Mouse (Mus musculus): ENCODE results near the gene Nmur1. TPM values are rescaled to one million over a fixed set of nuclear protein-coding genes. Genes with fewer than 3 reads are reported as not detected.

Nmur1 gene
- polyA plus RNA-seq, 1 experiment from 2014 or later, result not detected

GRCm38 (mm10) chr1:86406914-86407313 lies 19.1 kb downstream of the Nmur1 start:
- Histone ChIP-seq H3K27ac (peak overlapping the region; percentile 91), H3K79me2 (ENCODE audit: inconsistent target) (no peaks in the 10 kb centered on the region), H3K36me3 (ENCODE audit: inconsistent target) (no peaks in the 10 kb centered on the region), H3K4me3 (ENCODE audit: inconsistent target) (no peak overlapping the region)
- 30% methylated on average over 6 of the region's 8 CpGs for WGBS (ENCODE audit: missing documents)

- H3K4me3 ChIP-seq (ENCODE audit: inconsistent target), result no peak overlapping the region
- H3K27ac ChIP-seq, result peak overlapping the region; percentile 91
- H3K79me2 ChIP-seq (ENCODE audit: inconsistent target), result no peaks in the 10 kb centered on the region
- WGBS (ENCODE audit: missing documents), result 26% methylated on average over 4 of the region's 4 CpGs
- H3K36me3 ChIP-seq (ENCODE audit: inconsistent target), result no peaks in the 10 kb centered on the region
Observed at GRCm38 (mm10) chr1:86406313-86406712, 19.7 kb downstream of the Nmur1 start.

- Histone ChIP-seq H3K79me2 (ENCODE audit: inconsistent target) (no peaks in the 10 kb centered on the region), H3K27ac (no peak overlapping the region), H3K36me3 (ENCODE audit: inconsistent target) (no peaks in the 10 kb centered on the region), H3K4me3 (ENCODE audit: inconsistent target) (no peak overlapping the region)
- 79% methylated on average over 4 of the region's 5 CpGs for WGBS (ENCODE audit: missing documents)
Observed at GRCm38 (mm10) chr1:86404834-86405233, 21.2 kb downstream of the Nmur1 start.

GRCm38 (mm10) chr1:86400096-86400754 lies 25.8 kb downstream of the Nmur1 start:
- WGBS (ENCODE audit: missing documents), result 72% methylated on average over 8 of the region's 8 CpGs
- H3K4me3 ChIP-seq (ENCODE audit: inconsistent target), result no peak overlapping the region
- H3K79me2 ChIP-seq (ENCODE audit: inconsistent target), result no peaks in the 10 kb centered on the region
- H3K27ac ChIP-seq, result peak overlapping the region; percentile 33
- no peaks in the 10 kb centered on the region for H3K36me3 ChIP-seq (ENCODE audit: inconsistent target)

GRCm38 (mm10) chr1:86399322-86399721 lies 26.7 kb downstream of the Nmur1 start:
- WGBS (ENCODE audit: missing documents), result 0% methylated on average over 1 of the region's 3 CpGs
- H3K27ac ChIP-seq, result peak overlapping the region; percentile 33
- H3K79me2 ChIP-seq (ENCODE audit: inconsistent target), result no peaks in the 10 kb centered on the region
- no peak overlapping the region for H3K4me3 ChIP-seq (ENCODE audit: inconsistent target)
- H3K36me3 ChIP-seq (ENCODE audit: inconsistent target), result no peaks in the 10 kb centered on the region

GRCm38 (mm10) chr1:86398222-86398621 lies 27.8 kb downstream of the Nmur1 start:
- no peak overlapping the region for H3K27ac ChIP-seq
- H3K4me3 ChIP-seq (ENCODE audit: inconsistent target), result no peak overlapping the region
- WGBS (ENCODE audit: missing documents), result 20% methylated on average over 7 of the region's 7 CpGs

GRCm38 (mm10) chr1:86397621-86398020 lies 28.4 kb downstream of the Nmur1 start:
- Histone ChIP-seq H3K4me3 (ENCODE audit: inconsistent target) (no peak overlapping the region), H3K27ac (no peak overlapping the region), H3K79me2 (ENCODE audit: inconsistent target) (no peaks in the 10 kb centered on the region), H3K36me3 (ENCODE audit: inconsistent target) (no peaks in the 10 kb centered on the region)
- 90% methylated on average over 8 of the region's 8 CpGs for WGBS (ENCODE audit: missing documents)

More at GRCm38 (mm10) chr1:86398222-86398621, 27.8 kb downstream of the Nmur1 start:
- H3K79me2 ChIP-seq (ENCODE audit: inconsistent target), result no peaks in the 10 kb centered on the region
- H3K36me3 ChIP-seq (ENCODE audit: inconsistent target), result no peaks in the 10 kb centered on the region

- Histone ChIP-seq H3K79me2 (ENCODE audit: inconsistent target) (no peaks in the 10 kb centered on the region), H3K27ac (no peak overlapping the region), H3K4me3 (ENCODE audit: inconsistent target) (no peak overlapping the region), H3K36me3 (ENCODE audit: inconsistent target) (no peaks in the 10 kb centered on the region)
- 82% methylated on average over 7 of the region's 7 CpGs for WGBS (ENCODE audit: missing documents)
Observed at GRCm38 (mm10) chr1:86395897-86396296, 30.1 kb downstream of the Nmur1 start.

- H3K4me3 ChIP-seq (ENCODE audit: inconsistent target), result no peak overlapping the region
- H3K36me3 ChIP-seq (ENCODE audit: inconsistent target), result no peaks in the 10 kb centered on the region
- no peaks in the 10 kb centered on the region for H3K79me2 ChIP-seq (ENCODE audit: inconsistent target)
- H3K27ac ChIP-seq, result peak overlapping the region; percentile 27
- 53% methylated on average over 3 of the region's 3 CpGs for WGBS (ENCODE audit: missing documents)
Observed at GRCm38 (mm10) chr1:86394246-86394645, 31.8 kb downstream of the Nmur1 start.

GRCm38 (mm10) chr1:86393219-86393618 lies 32.8 kb downstream of the Nmur1 start:
- Histone ChIP-seq H3K79me2 (ENCODE audit: inconsistent target) (no peaks in the 10 kb centered on the region), H3K4me3 (ENCODE audit: inconsistent target) (no peak overlapping the region), H3K36me3 (ENCODE audit: inconsistent target) (no peaks in the 10 kb centered on the region), H3K27ac (no peak overlapping the region)
- WGBS (ENCODE audit: missing documents), result 86% methylated on average over 3 of the region's 3 CpGs

- H3K4me3 ChIP-seq (ENCODE audit: inconsistent target), result no peak overlapping the region
- no peak overlapping the region for H3K27ac ChIP-seq
- 91% methylated on average over 2 of the region's 2 CpGs for WGBS (ENCODE audit: missing documents)
- no peaks in the 10 kb centered on the region for H3K79me2 ChIP-seq (ENCODE audit: inconsistent target)
- no peaks in the 10 kb centered on the region for H3K36me3 ChIP-seq (ENCODE audit: inconsistent target)
Observed at GRCm38 (mm10) chr1:86391425-86391824, 34.6 kb downstream of the Nmur1 start.

GRCm38 (mm10) chr1:86389230-86389629 lies 36.8 kb downstream of the Nmur1 start:
- Histone ChIP-seq H3K4me3 (ENCODE audit: inconsistent target) (no peak overlapping the region), H3K27ac (no peak overlapping the region), H3K36me3 (ENCODE audit: inconsistent target) (no peaks in the 10 kb centered on the region), H3K79me2 (ENCODE audit: inconsistent target) (no peaks in the 10 kb centered on the region)
- 5% methylated on average over 11 of the region's 11 CpGs for WGBS (ENCODE audit: missing documents)

GRCm38 (mm10) chr1:86381027-86381426 lies 45.0 kb downstream of the Nmur1 start:
- Histone ChIP-seq H3K36me3 (ENCODE audit: inconsistent target) (no peaks in the 10 kb centered on the region), H3K4me3 (ENCODE audit: inconsistent target) (no peak overlapping the region), H3K79me2 (ENCODE audit: inconsistent target) (no peaks in the 10 kb centered on the region), H3K27ac (no peak overlapping the region)
- WGBS (ENCODE audit: missing documents), result 25% methylated on average over 13 of the region's 13 CpGs

- WGBS (ENCODE audit: missing documents), result 12% methylated on average over 9 of the region's 9 CpGs
- Histone ChIP-seq H3K27ac (peak overlapping the region; percentile 22; the same call in 1 of the 2 replicates), H3K79me2 (ENCODE audit: inconsistent target) (no peaks in the 10 kb centered on the region), H3K4me3 (ENCODE audit: inconsistent target) (no peak overlapping the region), H3K36me3 (ENCODE audit: inconsistent target) (no peaks in the 10 kb centered on the region)
Observed at GRCm38 (mm10) chr1:86379161-86379569, 46.9 kb downstream of the Nmur1 start.

GRCm38 (mm10) chr1:86378662-86379061 lies 47.4 kb downstream of the Nmur1 start:
- 9% methylated on average over 5 of the region's 6 CpGs for WGBS (ENCODE audit: missing documents)

GRCm38 (mm10) chr1:86376354-86376753 lies 49.7 kb downstream of the Nmur1 start:
- H3K79me2 ChIP-seq (ENCODE audit: inconsistent target), result no peaks in the 10 kb centered on the region
- 90% methylated on average over 5 of the region's 5 CpGs for WGBS (ENCODE audit: missing documents)
- no peak overlapping the region for H3K4me3 ChIP-seq (ENCODE audit: inconsistent target)
- H3K27ac ChIP-seq, result no peak overlapping the region
- no peaks in the 10 kb centered on the region for H3K36me3 ChIP-seq (ENCODE audit: inconsistent target)

More at GRCm38 (mm10) chr1:86378662-86379061, 47.4 kb downstream of the Nmur1 start:
- H3K36me3 ChIP-seq (ENCODE audit: inconsistent target), result no peaks in the 10 kb centered on the region
- no peak overlapping the region for H3K27ac ChIP-seq
- H3K4me3 ChIP-seq (ENCODE audit: inconsistent target), result no peak overlapping the region
- no peaks in the 10 kb centered on the region for H3K79me2 ChIP-seq (ENCODE audit: inconsistent target)

Measured in macrophage (primary cell).